Mouse (Mus musculus): ENCODE data around the gene Ncan. TPM values are rescaled to one million over a fixed set of nuclear protein-coding genes. Genes with fewer than 3 reads are reported as not detected.

Gene Ncan
- polyA plus RNA-seq (2014; fragmentation: Illumina TruSeq; extraction: RNeasy Lipid Tissue Mini Kit (QIAGEN cat#74804); ENCODE audit: low read depth, low replicate concordance): not detected

DNA sequence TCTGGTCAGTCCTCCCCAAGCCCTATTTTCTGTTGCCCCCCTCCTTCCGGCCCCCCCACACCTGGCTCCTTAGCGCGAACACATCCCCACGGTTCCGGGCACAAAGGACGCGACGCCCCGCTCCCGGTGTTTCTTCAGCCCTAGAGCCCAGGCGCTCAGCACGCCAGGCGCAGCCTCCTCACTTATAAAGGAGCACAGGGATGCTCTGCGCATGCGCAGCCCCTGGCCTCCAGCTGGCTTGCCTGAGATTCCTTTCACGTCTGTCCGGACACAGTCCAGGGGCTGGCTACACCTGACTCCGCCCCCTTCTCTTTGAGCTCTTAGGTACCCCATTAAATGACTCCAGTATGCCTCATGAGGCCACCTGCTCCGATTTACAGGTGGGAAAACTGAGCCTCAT is at the start of gene Ncan:
Gene Ncan (minus strand): TSS at position 207 of the 400 bp plus-strand sequence.

DNA sequence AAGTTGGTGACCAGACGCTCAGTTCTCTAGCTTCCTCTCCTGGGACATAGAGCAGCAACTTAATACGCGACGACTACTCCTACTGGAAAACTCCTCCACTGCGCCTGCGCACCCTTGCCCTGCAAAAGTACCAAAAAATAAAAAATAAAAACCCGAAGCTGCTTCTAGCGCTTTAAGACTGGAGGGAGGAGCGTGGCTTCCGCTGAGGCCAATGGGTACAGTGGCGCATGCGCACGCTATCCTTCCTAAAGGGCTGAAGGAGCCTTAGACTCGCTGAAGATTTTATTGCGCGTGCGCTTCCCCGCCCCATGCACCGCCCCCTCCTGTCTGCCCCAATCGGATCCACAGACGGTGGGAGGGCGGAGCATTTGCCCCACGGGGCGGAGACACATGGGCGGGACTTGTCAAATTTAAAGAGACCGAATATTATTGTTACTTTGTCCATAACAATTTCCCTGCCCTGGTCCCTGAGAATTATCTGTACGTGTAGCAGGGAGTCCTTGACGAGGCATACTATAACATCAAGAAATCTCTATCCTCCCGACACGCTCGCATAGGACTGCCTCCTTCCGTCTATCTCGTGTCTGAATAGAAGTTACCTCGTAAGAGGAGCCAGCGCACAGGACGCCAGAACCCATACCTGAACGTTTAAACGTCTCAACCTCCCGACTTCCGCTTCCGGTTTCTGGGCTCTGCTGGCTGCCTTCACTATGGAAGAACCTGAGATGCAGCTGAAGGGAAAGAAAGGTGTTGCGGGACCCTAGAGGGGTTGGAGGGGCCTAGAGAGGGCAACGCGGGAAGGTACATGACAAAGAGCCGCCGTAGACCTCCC is 18.6 kb upstream of the Ncan start, which contains the start of the genes Rfxank, Borcs8 and Mef2b:
Gene Rfxank (minus strand): TSS at position 129 of the 832 bp plus-strand sequence.
Gene Borcs8 (plus strand): TSS at position 474 of the 832 bp plus-strand sequence.
Gene Mef2b (plus strand): TSS at position 686 of the 832 bp plus-strand sequence.

DNA sequence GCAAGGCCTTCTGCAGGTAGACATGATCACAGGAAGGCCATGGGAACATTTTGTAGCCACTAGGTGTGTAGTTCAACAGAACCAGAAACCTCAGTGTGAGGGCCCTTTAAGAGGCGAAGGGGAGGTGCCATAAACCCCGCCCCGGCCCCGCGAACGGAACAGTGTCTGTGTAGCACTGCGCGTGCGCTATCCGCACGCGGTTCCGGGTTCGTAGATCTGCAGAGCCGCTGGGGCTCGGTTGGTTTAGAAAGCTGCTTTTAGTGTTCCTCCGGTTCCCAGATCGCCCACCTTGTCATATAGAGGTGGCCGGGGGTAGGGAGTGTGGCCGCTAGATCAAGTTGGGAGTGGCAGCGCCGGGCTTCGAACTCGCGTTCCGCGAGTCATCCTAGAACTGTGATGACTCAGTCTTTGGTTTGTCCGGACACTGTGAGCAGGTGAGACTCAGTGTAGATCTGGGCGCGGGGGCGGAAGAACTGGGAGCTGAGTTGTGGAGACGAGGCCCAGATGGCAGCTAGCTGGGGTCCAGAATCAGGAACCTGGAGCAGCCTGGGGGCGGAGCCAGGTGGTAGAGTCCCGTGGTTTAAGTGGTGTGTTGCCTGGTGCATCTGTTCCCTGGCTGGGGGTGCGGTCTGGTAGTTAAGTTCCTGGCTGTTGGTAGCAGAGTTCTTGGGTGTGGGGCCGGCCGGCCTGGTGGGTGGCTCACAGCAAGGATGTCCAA is 10.7 kb upstream of the Ncan start, which contains the start of gene Nr2c2ap:
Gene Nr2c2ap (plus strand): TSS at position 168 of the 718 bp plus-strand sequence.

DNA sequence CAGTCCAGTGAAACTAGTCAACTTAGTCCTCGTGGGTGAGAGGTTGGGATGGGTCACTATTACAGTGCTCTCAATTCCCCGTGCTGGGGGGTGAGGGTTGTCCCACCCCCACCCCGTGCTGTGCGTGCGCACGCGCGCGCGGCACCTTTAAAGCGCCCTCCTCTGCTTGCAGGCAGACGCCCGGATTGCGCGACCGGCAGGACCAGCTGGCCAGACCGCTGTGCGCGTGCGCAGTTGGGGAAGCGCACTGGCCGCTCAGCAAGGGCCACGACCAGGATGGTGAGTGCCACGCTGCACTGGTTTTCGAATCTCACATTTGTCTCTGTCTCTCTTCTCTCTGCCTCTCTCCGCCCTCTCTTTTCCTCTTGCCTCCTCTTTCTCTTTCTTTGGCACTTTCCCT is 37.4 kb downstream of the Ncan start, which contains the start of gene Hapln4:
Gene Hapln4 (plus strand): TSS at position 173 of the 400 bp plus-strand sequence.

DNA sequence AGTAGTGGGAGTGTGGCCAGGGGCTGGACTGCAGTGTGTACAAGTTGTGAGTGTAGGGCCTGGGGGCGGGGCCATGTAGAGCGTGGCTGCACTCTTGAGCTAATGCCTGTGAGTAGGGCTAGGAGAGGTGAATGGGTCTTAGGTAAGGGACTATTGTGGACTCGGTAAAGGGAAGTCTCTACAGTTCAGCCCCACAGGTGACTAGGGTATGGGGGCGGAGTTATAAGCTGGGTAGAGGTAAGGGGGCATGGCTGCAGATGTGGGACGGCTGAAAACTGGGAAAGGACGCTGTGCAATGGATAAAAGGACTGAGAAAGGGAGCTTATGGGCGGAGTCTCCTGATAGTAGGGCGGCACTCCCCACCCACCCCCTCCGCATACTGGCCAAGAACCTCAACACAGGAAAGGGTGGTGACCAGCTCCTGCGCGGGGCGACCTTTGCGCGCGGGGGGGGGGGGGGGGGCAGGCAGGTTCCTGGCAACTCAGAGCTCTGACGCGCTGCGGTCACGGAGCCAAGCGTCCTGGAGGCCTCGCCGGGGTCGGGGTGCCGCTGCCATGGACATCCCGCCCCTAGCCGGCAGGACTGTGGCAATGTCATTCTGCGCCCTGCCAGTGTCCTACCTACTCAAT is 48.1 kb downstream of the Ncan start, which contains the start of gene Tm6sf2:
Gene Tm6sf2 (plus strand): TSS at position 484 of the 629 bp plus-strand sequence.

Other genes with a start within 250 kb of the Ncan start
- not detected for gene Cilp2, start 233.2 kb downstream of the Ncan start, polyA plus RNA-seq (2014; fragmentation: Illumina TruSeq; extraction: RNeasy Lipid Tissue Mini Kit (QIAGEN cat#74804); ENCODE audit: low read depth, low replicate concordance)
- not detected for gene Tssk6, start 218.7 kb downstream of the Ncan start, polyA plus RNA-seq (2014; fragmentation: Illumina TruSeq; extraction: RNeasy Lipid Tissue Mini Kit (QIAGEN cat#74804); ENCODE audit: low read depth, low replicate concordance)
- not detected for gene Ndufa13, start 218.3 kb downstream of the Ncan start, polyA plus RNA-seq (2014; fragmentation: Illumina TruSeq; extraction: RNeasy Lipid Tissue Mini Kit (QIAGEN cat#74804); ENCODE audit: low read depth, low replicate concordance)
- gene Yjefn3, start 218.2 kb downstream of the Ncan start, polyA plus RNA-seq (2014; fragmentation: Illumina TruSeq; extraction: RNeasy Lipid Tissue Mini Kit (QIAGEN cat#74804); ENCODE audit: low read depth, low replicate concordance): not detected
- 6.0 TPM for gene Gatad2a, start 124.5 kb downstream of the Ncan start, polyA plus RNA-seq (2014; fragmentation: Illumina TruSeq; extraction: RNeasy Lipid Tissue Mini Kit (QIAGEN cat#74804); ENCODE audit: low read depth, low replicate concordance)
- gene Mau2, start 78.1 kb downstream of the Ncan start, polyA plus RNA-seq (2014; fragmentation: Illumina TruSeq; extraction: RNeasy Lipid Tissue Mini Kit (QIAGEN cat#74804); ENCODE audit: low read depth, low replicate concordance): 17.8 TPM
- gene Sugp1, start 78.1 kb downstream of the Ncan start, polyA plus RNA-seq (2014; fragmentation: Illumina TruSeq; extraction: RNeasy Lipid Tissue Mini Kit (QIAGEN cat#74804); ENCODE audit: low read depth, low replicate concordance): 9.4 TPM
- gene Tm6sf2, start 47.9 kb downstream of the Ncan start, polyA plus RNA-seq (2014; fragmentation: Illumina TruSeq; extraction: RNeasy Lipid Tissue Mini Kit (QIAGEN cat#74804); ENCODE audit: low read depth, low replicate concordance): 2.1 TPM
- not detected for gene Hapln4, start 37.4 kb downstream of the Ncan start, polyA plus RNA-seq (2014; fragmentation: Illumina TruSeq; extraction: RNeasy Lipid Tissue Mini Kit (QIAGEN cat#74804); ENCODE audit: low read depth, low replicate concordance)
- gene Nr2c2ap, start 10.5 kb upstream of the Ncan start, polyA plus RNA-seq (2014; fragmentation: Illumina TruSeq; extraction: RNeasy Lipid Tissue Mini Kit (QIAGEN cat#74804); ENCODE audit: low read depth, low replicate concordance): 1.4 TPM
- gene Rfxank, start 18.3 kb upstream of the Ncan start, polyA plus RNA-seq (2014; fragmentation: Illumina TruSeq; extraction: RNeasy Lipid Tissue Mini Kit (QIAGEN cat#74804); ENCODE audit: low read depth, low replicate concordance): 1.4 TPM
- gene Borcs8, start 18.6 kb upstream of the Ncan start, polyA plus RNA-seq (2014; fragmentation: Illumina TruSeq; extraction: RNeasy Lipid Tissue Mini Kit (QIAGEN cat#74804); ENCODE audit: low read depth, low replicate concordance): 6.0 TPM
- not detected for gene Mef2b, start 18.8 kb upstream of the Ncan start, polyA plus RNA-seq (2014; fragmentation: Illumina TruSeq; extraction: RNeasy Lipid Tissue Mini Kit (QIAGEN cat#74804); ENCODE audit: low read depth, low replicate concordance)
- gene Tmem161a, start 51.5 kb upstream of the Ncan start, polyA plus RNA-seq (2014; fragmentation: Illumina TruSeq; extraction: RNeasy Lipid Tissue Mini Kit (QIAGEN cat#74804); ENCODE audit: low read depth, low replicate concordance): 4.3 TPM
- 2.3 TPM for gene Slc25a42, start 91.4 kb upstream of the Ncan start, polyA plus RNA-seq (2014; fragmentation: Illumina TruSeq; extraction: RNeasy Lipid Tissue Mini Kit (QIAGEN cat#74804); ENCODE audit: low read depth, low replicate concordance)
- 7.2 TPM for gene Sugp2, start 113.4 kb upstream of the Ncan start, polyA plus RNA-seq (2014; fragmentation: Illumina TruSeq; extraction: RNeasy Lipid Tissue Mini Kit (QIAGEN cat#74804); ENCODE audit: low read depth, low replicate concordance)
- 0.79 TPM for gene Armc6, start 113.6 kb upstream of the Ncan start, polyA plus RNA-seq (2014; fragmentation: Illumina TruSeq; extraction: RNeasy Lipid Tissue Mini Kit (QIAGEN cat#74804); ENCODE audit: low read depth, low replicate concordance)
- gene Homer3, start 162.0 kb upstream of the Ncan start, polyA plus RNA-seq (2014; fragmentation: Illumina TruSeq; extraction: RNeasy Lipid Tissue Mini Kit (QIAGEN cat#74804); ENCODE audit: low read depth, low replicate concordance): not detected
- gene Ddx49, start 181.6 kb upstream of the Ncan start, polyA plus RNA-seq (2014; fragmentation: Illumina TruSeq; extraction: RNeasy Lipid Tissue Mini Kit (QIAGEN cat#74804); ENCODE audit: low read depth, low replicate concordance): 5.1 TPM
- 1.3 TPM for gene Cope, start 181.6 kb upstream of the Ncan start, polyA plus RNA-seq (2014; fragmentation: Illumina TruSeq; extraction: RNeasy Lipid Tissue Mini Kit (QIAGEN cat#74804); ENCODE audit: low read depth, low replicate concordance)
- gene Cers1, start 194.9 kb upstream of the Ncan start, polyA plus RNA-seq (2014; fragmentation: Illumina TruSeq; extraction: RNeasy Lipid Tissue Mini Kit (QIAGEN cat#74804); ENCODE audit: low read depth, low replicate concordance): not detected
- gene Gdf1, start 208.9 kb upstream of the Ncan start, polyA plus RNA-seq (2014; fragmentation: Illumina TruSeq; extraction: RNeasy Lipid Tissue Mini Kit (QIAGEN cat#74804); ENCODE audit: low read depth, low replicate concordance): not detected
- gene Upf1, start 232.4 kb upstream of the Ncan start, polyA plus RNA-seq (2014; fragmentation: Illumina TruSeq; extraction: RNeasy Lipid Tissue Mini Kit (QIAGEN cat#74804); ENCODE audit: low read depth, low replicate concordance): 3.8 TPM